Mouse (Mus musculus): Measurements from ENCODE around the gene Cxcl1.

Gene Cxcl1

GRCm38 (mm10) chr5:90888661-90889060, 2.4 kb upstream of the Cxcl1 start:
- DNase-seq (ENCODE audit: low spot score in 2 of 2), result no peak

GRCm38 (mm10) chr5:90891464-90891813, 398 bp downstream of the Cxcl1 start:
- no peak for DNase-seq (ENCODE audit: low spot score in 2 of 2)

DNA sequence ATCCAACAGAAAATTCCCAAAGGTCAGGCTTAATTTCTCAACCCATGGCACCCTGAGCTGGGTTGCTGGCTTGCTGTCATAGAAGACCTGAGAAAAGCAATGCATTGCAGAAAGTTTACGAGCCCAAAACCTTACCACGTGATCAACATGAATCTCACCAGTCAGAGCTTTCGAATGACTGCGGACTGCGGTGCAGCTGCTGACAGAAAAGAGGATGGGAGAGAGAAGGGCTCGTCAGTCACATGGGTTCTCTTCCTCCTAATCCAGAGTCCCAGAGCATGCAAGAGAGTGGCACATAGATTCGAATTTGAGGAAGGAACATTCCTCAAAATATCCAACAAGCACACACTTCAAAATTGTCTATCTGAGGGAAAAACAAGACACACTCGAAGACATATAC, 3.2 kb downstream of the Cxcl1 start:
- DNase-seq (ENCODE audit: low spot score in 2 of 2), result no peak

GRCm38 (mm10) chr5:90897429-90897828, 6.4 kb downstream of the Cxcl1 start:
- DNase-seq (ENCODE audit: low spot score in 2 of 2), result no peak

- no peak for DNase-seq (ENCODE audit: low spot score in 2 of 2)
Observed at GRCm38 (mm10) chr5:90899308-90899707, 8.3 kb downstream of the Cxcl1 start.

DNA sequence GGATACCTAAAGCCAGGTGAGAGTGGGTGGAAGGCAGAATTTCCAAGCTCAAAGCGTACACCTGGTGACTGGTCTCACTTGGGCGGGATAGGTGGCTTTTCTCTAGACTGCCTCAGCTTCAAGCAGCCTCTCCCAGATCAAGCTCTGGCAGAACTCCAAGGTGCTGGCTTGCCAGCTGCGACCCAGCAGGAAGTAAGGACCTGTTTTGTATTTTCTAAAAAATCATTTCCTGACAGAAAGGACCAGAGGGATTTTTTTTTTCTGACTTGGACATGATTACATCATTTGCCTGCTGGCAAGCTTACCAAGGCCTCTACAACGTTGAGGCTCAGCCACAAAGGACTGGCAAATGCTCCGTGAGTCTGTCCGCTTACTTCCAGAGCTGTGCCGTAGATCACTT, 9.1 kb downstream of the Cxcl1 start:
- no peak for DNase-seq (ENCODE audit: low spot score in 2 of 2)

DNA sequence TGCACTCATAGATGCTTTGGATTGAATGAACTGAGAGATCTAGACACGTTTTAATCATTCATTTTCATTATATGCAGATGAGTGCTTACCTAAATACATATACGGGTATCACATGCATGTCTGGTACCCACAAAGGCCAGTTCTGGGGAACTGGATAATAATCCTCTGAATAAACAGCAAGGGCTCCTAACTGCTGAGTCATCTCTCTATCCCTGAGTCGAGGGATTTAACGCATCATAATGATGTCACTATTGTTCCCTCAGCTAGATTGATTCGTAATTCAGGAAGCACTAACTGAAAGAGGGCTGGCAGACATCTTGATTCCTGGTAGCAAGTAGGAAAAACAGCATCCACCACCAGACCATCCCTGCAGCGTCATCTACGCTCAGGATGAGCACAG, 9.6 kb downstream of the Cxcl1 start:
- no peak for DNase-seq (ENCODE audit: low spot score in 2 of 2)

GRCm38 (mm10) chr5:90902380-90903260, 11.6 kb downstream of the Cxcl1 start:
- DNase-seq (ENCODE audit: low spot score in 2 of 2), result no peak

DNA sequence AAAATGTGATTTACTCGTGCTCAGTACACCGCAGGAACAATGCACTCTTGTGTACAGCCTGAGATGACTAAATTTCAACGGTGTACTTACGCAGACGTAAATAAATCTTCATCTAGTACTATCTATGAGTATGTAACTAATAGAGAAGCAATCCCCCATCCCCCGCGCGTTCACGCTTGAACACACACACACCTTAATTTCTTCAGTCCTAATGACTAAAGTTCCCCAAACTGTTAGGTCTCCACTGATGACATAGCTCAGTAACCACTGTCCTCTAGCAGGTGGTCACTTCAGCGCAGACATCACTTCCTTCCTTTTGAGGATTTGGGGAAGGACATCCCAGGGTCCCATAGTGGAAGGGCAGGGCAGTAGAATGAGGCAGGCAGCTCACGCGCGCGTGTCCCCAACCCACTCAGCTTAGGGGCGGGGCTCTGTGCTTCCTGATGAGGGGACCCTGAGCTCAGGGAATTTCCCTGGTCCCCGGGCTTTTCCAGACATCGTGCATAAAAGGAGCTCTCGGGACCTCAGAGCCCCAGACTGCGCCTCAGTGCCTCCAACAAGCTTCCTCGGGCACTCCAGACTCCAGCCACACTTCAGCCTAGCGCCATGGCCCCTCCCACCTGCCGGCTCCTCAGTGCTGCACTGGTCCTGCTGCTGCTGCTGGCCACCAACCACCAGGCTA, 12.4 kb downstream of the Cxcl1 start, which contains the start of gene Cxcl2:
Gene Cxcl2 (plus strand): TSS at position 533 of the 682 bp plus-strand sequence.
- DNase-seq (ENCODE audit: low spot score in 2 of 2), result no peak

- DNase-seq (ENCODE audit: low spot score in 2 of 2), result peak; percentile 64 to 72
Observed at GRCm38 (mm10) chr5:90908983-90909382, 17.9 kb downstream of the Cxcl1 start.

DNA sequence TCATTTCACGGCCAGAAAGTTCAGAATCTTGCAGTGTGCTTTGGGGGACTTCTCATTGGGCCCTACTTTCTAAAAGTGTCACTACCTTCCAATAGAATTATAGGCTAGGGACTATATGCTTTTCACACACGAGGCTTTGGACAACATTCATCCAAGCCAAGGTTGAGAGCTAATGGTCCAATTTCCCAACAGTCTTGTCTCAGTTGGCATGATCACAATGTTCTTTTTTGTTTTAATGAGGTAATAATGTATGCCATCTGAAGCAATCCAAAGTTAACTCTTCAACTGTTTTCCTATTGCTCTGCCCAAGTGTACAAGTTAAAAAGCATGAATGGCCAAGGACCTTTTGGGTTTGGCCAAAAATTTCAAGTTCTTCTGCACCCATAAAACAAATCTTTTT, 28.5 kb downstream of the Cxcl1 start:
- DNase-seq (ENCODE audit: low spot score in 2 of 2), result no peak

GRCm38 (mm10) chr5:90922958-90923357, 31.9 kb downstream of the Cxcl1 start:
- no peak for DNase-seq (ENCODE audit: low spot score in 2 of 2)

GRCm38 (mm10) chr5:90930546-90930945, 39.5 kb downstream of the Cxcl1 start:
- no peak for DNase-seq (ENCODE audit: low spot score in 2 of 2)

DNA sequence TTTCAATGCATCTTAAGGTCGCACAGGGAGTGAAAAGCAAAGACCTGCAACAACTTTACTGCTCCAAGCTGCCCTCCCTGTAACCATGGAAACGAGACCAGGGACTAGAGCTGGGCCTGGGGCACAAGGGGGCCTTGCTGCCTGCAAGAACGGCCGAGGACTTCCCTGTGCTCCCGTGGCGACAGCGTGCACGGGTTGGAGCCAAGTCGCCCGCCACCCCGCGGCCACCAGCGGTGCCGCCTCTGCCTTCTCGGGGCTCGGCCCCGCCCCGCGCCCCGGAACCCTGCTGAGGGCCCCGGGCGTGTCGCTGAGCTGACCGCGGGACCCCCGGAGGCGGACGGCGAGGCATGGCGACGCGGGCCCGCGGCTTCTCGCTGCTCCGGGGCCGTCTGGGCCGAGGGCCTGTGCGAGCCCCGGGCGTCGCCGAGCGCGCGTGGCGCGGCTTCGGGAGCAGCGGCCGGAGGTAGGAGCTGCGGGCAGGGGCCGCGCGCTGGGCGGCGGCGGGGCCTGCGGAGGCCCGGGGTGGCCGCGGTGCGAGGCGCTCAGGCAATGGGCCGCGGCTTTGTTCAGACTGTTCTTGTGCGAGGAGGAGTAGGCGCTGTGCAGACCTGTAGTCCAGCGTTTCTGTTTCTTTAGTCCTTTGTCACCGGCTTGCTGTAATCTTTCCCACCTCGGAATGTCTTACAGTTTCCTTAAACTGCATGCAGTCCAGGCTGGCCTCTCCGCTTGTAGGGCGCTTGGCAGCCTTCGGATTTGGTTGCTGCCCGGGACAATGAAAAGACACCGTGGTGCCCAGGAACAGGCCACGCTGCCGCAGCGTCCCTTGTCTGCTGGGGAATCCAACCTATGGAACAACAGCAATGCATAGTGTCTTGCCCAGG, 40.2 kb downstream of the Cxcl1 start, which contains the start of gene Mthfd2l:
Gene Mthfd2l (plus strand): TSS at position 147 of the 881 bp plus-strand sequence.
- peak; percentile 68 to 75 for DNase-seq (ENCODE audit: low spot score in 2 of 2)

- no peak for DNase-seq (ENCODE audit: low spot score in 2 of 2)
Observed at GRCm38 (mm10) chr5:90931911-90932310, 40.9 kb downstream of the Cxcl1 start.

GRCm38 (mm10) chr5:90936706-90937105, 45.7 kb downstream of the Cxcl1 start:
- DNase-seq (ENCODE audit: low spot score in 2 of 2), result no peak

Measured in frontal cortex, postnatal 36 days (tissue).